Mouse (Mus musculus) CH12.LX (cell line): ENCODE data around the gene Mrpl50. TPM values are rescaled to one million over a fixed set of nuclear protein-coding genes. Genes with fewer than 3 reads are reported as not detected.

Source experiments
- DNase-seq: peaks from one replicate; pipeline ENCODE4 v3.0.0-alpha.2; 2013; ENCODE audit errors: extremely low read depth
- H3K27ac ChIP-seq: 2 replicates; pipeline ENCODE4 v1.5.1; 2012; ENCODE audit warnings: low read depth, mild to moderate bottlenecking, control low read depth, moderate library complexity; ENCODE audit not compliant: insufficient read depth
- H3K27me3 ChIP-seq: replicated peaks from 2 replicates; pipeline ENCODE3; 2012; ENCODE audit warnings: inconsistent platforms
- H3K36me3 ChIP-seq, 2 experiments: replicated peaks in 1 of 2; 2 replicates each; pipeline versions ENCODE3 to v1.6.1; 2012; ENCODE audit warnings: inconsistent platforms in 1 of 2, low read length in 1 of 2, mild to moderate bottlenecking in 1 of 2, mixed read lengths in 1 of 2, moderate library complexity in 1 of 2; ENCODE audit not compliant: control insufficient read depth in 1 of 2, insufficient read depth in 1 of 2
- H3K4me1 ChIP-seq, 2 experiments: 2 replicates each; pipeline ENCODE4 v1.6.1; 2012; ENCODE audit warnings: inconsistent platforms in 1 of 2, moderate library complexity in 1 of 2; ENCODE audit not compliant: insufficient read depth in 2 of 2, control insufficient read depth in 1 of 2
- H3K4me2 ChIP-seq: 2 replicates; pipeline ENCODE4 v1.6.1; 2012; ENCODE audit warnings: low read depth, mild to moderate bottlenecking, control low read depth; ENCODE audit not compliant: poor library complexity, insufficient read depth, severe bottlenecking
- H3K4me3 ChIP-seq, 3 experiments: fragments of 150-350 bp in 1 of 3; sonication (generic) in 1 of 3; replicated peaks in 1 of 3; 2 replicates each; pipeline versions ENCODE3 to v1.5.1; 2011 to 2012; ENCODE audit warnings: low read depth in 2 of 3, low read length in 2 of 3, mild to moderate bottlenecking in 2 of 3, moderate library complexity in 2 of 3, control low read depth in 1 of 3, improper control_type of control experiment in 1 of 3, inconsistent platforms in 1 of 3, mixed read lengths in 1 of 3; ENCODE audit not compliant: poor library complexity in 1 of 3
- H3K79me2 ChIP-seq: replicated peaks from 2 replicates; pipeline ENCODE4 v1.6.1; 2012; ENCODE audit warnings: mild to moderate bottlenecking, moderate library complexity; ENCODE audit not compliant: control insufficient read depth, poor library complexity, insufficient read depth, severe bottlenecking; ENCODE audit errors: extremely low read depth
- H3K9ac ChIP-seq: 2 replicates; pipeline ENCODE4 v1.6.1; 2012; ENCODE audit warnings: low read depth, mild to moderate bottlenecking, control low read depth, moderate library complexity; ENCODE audit not compliant: insufficient read depth
- H3K9me3 ChIP-seq: replicated peaks from 2 replicates; pipeline ENCODE3; 2012; ENCODE audit warnings: low read length, inconsistent platforms, mixed read lengths
- CTCF ChIP-seq, 2 experiments: IDR thresholded peaks in 1 of 2; conservative IDR thresholded peaks in 1 of 2; 2 replicates each; pipeline ENCODE4 v1.5.1; 2011 to 2012; ENCODE audit warnings: low read depth in 2 of 2, low read length in 2 of 2, improper control_type of control experiment in 1 of 2, inconsistent platforms in 1 of 2, mild to moderate bottlenecking in 1 of 2, moderate library complexity in 1 of 2
- E2F4 ChIP-seq: IDR thresholded peaks from 2 replicates; pipeline ENCODE4 v1.6.1; 2011; ENCODE audit warnings: low read depth, low read length, improper control_type of control experiment; ENCODE audit not compliant: insufficient replicate concordance
- HCFC1 ChIP-seq: IDR thresholded peaks from 2 replicates; pipeline ENCODE4 v1.6.1; 2012; ENCODE audit warnings: low read depth, mild to moderate bottlenecking, inconsistent platforms, low read length, improper control_type of control experiment
- MXI1 ChIP-seq: IDR thresholded peaks from 2 replicates; pipeline ENCODE4 v1.6.1; 2011; ENCODE audit warnings: mild to moderate bottlenecking, low read depth, low read length, improper control_type of control experiment
- MYC ChIP-seq: IDR thresholded peaks from 2 replicates; pipeline ENCODE4 v1.6.1; 2011; ENCODE audit warnings: low read depth, mild to moderate bottlenecking, improper control_type of control experiment, low read length
- NELFE ChIP-seq: IDR thresholded peaks from 2 replicates; pipeline ENCODE4 v1.6.1; 2011; ENCODE audit warnings: low read depth, low read length, improper control_type of control experiment
- PAX5 ChIP-seq: IDR thresholded peaks from 2 replicates; pipeline ENCODE4 v1.6.1; 2012; ENCODE audit warnings: low read length, inconsistent platforms, mixed read lengths
- RAD21 ChIP-seq: IDR thresholded peaks from 2 replicates; pipeline ENCODE4 v1.6.1; 2011; ENCODE audit warnings: low read depth, mild to moderate bottlenecking, low read length, improper control_type of control experiment, moderate library complexity
- SMC3 ChIP-seq: IDR thresholded peaks from 2 replicates; pipeline ENCODE4 v1.6.1; 2011; ENCODE audit warnings: low read depth, low read length, improper control_type of control experiment
- UBTF ChIP-seq: IDR thresholded peaks from 2 replicates; pipeline ENCODE4 v1.6.1; 2012; ENCODE audit warnings: low read depth, mild to moderate bottlenecking, inconsistent platforms, low read length, improper control_type of control experiment, moderate library complexity
- USF1 ChIP-seq: IDR thresholded peaks from 2 replicates; pipeline ENCODE4 v1.6.1; 2014; ENCODE audit warnings: low read depth, mild to moderate bottlenecking, inconsistent platforms, low read length, improper control_type of control experiment
- ZC3H11A ChIP-seq: IDR thresholded peaks from 2 replicates; pipeline ENCODE4 v1.6.1; 2012; ENCODE audit warnings: low read depth, mild to moderate bottlenecking, inconsistent platforms, low read length, improper control_type of control experiment
- ZNF384 ChIP-seq: IDR thresholded peaks from 2 replicates; pipeline ENCODE4 v1.6.1; 2012; ENCODE audit warnings: low read depth, low read length, improper control_type of control experiment, inconsistent platforms
- dilution Hi-C: fragments of 300-500 bp; cut with MboI; formaldehyde crosslinking; loops from 2 replicates; pipeline ENCODE4 v1.14.3; 2020; ENCODE audit warnings: low sequenced_read_pairs; ENCODE audit not compliant: extremely low pct_unique_long_range_greater_than_20kb, extremely low pct_ligation_motif_present
- in situ Hi-C: fragments of 300-500 bp; cut with MboI; formaldehyde crosslinking; loops from 3 replicates; pipeline ENCODE4 v1.14.3; 2019; ENCODE audit warnings: low sequenced_read_pairs, low pct_ligation_motif_present, low pct_unique_long_range_greater_than_20kb, mixed read lengths
- polyA plus RNA-seq: library from polyadenylated mRNA; unstranded; fragments of >175 nt; gene quantifications from 2 replicates; pipeline ENCODE4 v1.2.1, GENCODE M21; 2012; ENCODE audit warnings: low read depth; ENCODE audit not compliant: insufficient read length
- total RNA-seq, 2 experiments: library from RNA; depleted of rRNA; stranded (reverse); fragments of 300-350 nt in 1 of 2; fragments of >200 nt in 1 of 2; gene quantifications; 2 replicates each; pipeline ENCODE4 v1.2.3; 2012 to 2014

The Mrpl50 gene
- total and polyA plus RNA-seq, 3 experiments: 23.4 to 63.8 (median 46.2) TPM

DNA sequence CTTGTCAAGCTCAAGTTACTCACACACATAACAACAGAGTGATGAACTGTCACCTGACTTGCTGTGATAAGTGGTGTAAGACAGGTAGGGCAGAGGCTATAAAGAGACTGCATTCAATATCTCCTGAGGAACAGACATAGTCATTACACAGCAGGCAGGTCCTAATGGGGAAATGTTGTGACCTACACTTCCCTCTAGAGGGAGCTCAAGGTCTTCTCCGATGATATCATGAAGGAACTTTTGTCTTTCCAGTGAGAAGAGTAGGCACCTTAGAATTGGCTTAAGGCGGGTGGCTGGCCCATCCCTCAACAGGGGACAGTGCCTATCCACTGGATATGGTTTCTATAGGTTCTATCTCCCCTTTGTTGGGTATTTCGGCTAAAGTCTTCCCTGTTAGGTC, 46.7 kb upstream of the Mrpl50 start:
- in situ Hi-C loops: loop anchor here (10.0 kb wide), 1 partner anchor 57 kb away; no protein-coding TSS in a partner anchor
- Histone ChIP-seq H3K27me3 (no peaks in the 10 kb centered on the region), H3K27ac (no peak overlapping the region), H3K4me3 (no peak overlapping the region), H3K9me3 (no peaks in the 10 kb centered on the region), H3K4me2 (0 out of 2 replicates have a peak overlapping the region, but pooled peaks have one; percentile 5), H3K36me3 (no peaks in the 10 kb centered on the region), H3K79me2 (no peaks in the 10 kb centered on the region), H3K4me1 (0 out of 4 replicates have a peak, but pooled peaks cover 0 to 3% of the 10 kb centered on the region in 2 experiments), H3K9ac (no peak overlapping the region)
- dilution Hi-C loops: no loop called here
- peak; percentile 83 for DNase-seq
- peak; percentile 64 for TF ChIP-seq SMC3
- peak; percentile 80 to 91 for TF ChIP-seq CTCF (conservative IDR thresholded peaks at IDR 0.05 in 1 of 2, IDR thresholded peaks at IDR 0.05 in 1 of 2; ENCODE audit: low read depth in 2 of 2, low read length in 2 of 2)
- TF ChIP-seq NELFE: no peak
- TF ChIP-seq UBTF: no peak
- TF ChIP-seq E2F4: no peak
- peak; percentile 87 for TF ChIP-seq RAD21

DNA sequence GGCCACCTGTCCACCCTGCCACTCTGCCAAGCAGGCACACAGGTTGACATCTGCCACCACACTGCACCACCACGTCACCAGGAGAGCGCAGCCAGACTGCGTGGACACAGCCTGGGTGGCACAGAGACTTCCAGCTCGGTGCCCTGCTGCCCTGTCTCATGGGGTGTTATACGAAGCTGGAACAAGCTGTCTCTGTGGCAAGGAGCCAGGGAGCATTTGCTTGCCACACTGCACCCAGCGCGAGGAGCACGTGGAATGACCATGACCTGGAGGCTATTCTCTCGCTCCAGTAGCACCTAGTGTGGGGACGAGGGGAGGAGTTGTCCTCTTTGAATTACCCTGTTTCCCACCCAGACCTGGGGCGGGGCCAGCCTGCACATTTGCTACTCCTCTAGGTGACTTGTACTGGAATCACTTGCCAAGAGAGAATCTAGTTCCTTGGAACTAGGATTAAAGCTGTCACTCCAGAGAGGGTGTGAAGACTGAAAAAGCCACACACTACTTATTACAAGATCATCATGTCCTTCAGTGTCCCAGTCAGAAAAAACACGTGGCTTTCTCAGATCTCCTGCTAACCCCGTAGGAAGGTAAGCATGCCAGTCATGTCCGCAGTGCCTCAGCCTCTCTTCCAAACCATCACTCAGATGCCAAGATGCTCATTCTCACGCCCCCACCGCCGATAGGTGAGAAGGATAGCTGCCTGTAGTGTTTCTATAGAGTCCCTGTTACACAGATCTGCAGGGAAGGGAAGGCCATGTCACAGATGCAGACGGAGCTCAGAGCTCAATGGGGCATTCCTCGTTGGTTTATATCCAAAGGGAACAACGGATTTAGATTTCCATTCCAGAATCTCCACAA, 39.3 kb upstream of the Mrpl50 start:
- Histone ChIP-seq H3K4me3 (no peak overlapping the region), H3K4me1 (no peaks in the 10 kb centered on the region; a peak in 1 of 4 replicates), H3K36me3 (no peaks in the 10 kb centered on the region), H3K27me3 (no peaks in the 10 kb centered on the region), H3K79me2 (no peaks in the 10 kb centered on the region), H3K4me2 (no peak overlapping the region), H3K9me3 (no peaks in the 10 kb centered on the region), H3K9ac (no peak overlapping the region), H3K27ac (no peak overlapping the region)
- no peak for TF ChIP-seq PAX5
- TF ChIP-seq USF1: no peak
- dilution Hi-C loops: no loop called here
- no peak for DNase-seq
- in situ Hi-C loops: loop anchor here (10.0 kb wide), 1 partner anchor 65 kb away; no protein-coding TSS in a partner anchor

DNA sequence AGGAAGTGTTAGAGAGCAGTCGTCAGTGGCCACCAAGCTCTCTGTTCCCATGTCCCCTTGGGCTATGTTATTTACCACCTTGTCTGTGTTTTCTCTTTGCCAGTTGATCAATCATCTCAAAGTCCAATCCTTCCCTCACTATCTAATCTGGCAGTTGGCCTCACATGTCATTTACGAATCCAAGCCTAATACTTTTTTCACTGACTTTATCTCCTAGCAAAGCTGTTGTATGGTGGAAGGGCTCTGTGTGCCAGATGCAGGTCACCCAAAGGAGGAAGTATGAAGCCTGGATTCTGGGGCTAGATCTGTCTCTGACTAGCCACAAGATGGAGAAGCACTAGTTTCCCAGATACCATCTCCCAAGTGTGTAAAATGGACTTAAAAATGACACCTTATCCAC, 37.3 kb upstream of the Mrpl50 start:
- H3K9me3 ChIP-seq: no peaks in the 10 kb centered on the region
- H3K4me3 ChIP-seq: no peak overlapping the region
- no peaks in the 10 kb centered on the region for H3K79me2 ChIP-seq
- in situ Hi-C loops (no loop called here), dilution Hi-C loops (no loop called here)
- DNase-seq: no peak
- no peaks in the 10 kb centered on the region for H3K36me3 ChIP-seq
- no peaks in the 10 kb centered on the region for H3K27me3 ChIP-seq
- H3K27ac ChIP-seq: no peak overlapping the region
- TF ChIP-seq MYC (no peak), ZNF384 (no peak), ZC3H11A (no peak), PAX5 (no peak), NELFE (no peak), MXI1 (no peak), HCFC1 (no peak)
- no peaks in the 10 kb centered on the region; a peak in 1 of 4 replicates for H3K4me1 ChIP-seq
- no peak overlapping the region for H3K9ac ChIP-seq
- no peak overlapping the region for H3K4me2 ChIP-seq
